Mouse (Mus musculus) hematopoietic stem cell, adult 5-6 weeks (primary cell): ENCODE measurements around the gene Phf3. TPM values are rescaled to one million over a fixed set of nuclear protein-coding genes. Genes with fewer than 3 reads are reported as not detected.
"Not testable (repeated sequence)": the region's sequence is repeated elsewhere in the genome, so short reads cannot be mapped to it uniquely, and the experiment has no call there.

Source experiments
- ATAC-seq, 2 experiments: fragments of 125-278 bp in 1 of 2; replicated peaks in 1 of 2; 2 replicates each; pipeline ENCODE4 v1.8.0; 2016 to 2017; ENCODE audit warnings: inconsistent platforms in 2 of 2, mild to moderate bottlenecking in 2 of 2, moderate number of reproducible peaks in 2 of 2, low read depth in 1 of 2, moderate TSS enrichment in 1 of 2; ENCODE audit not compliant: low FRiP score in 2 of 2, poor library complexity in 2 of 2, severe bottlenecking in 2 of 2, insufficient read depth in 1 of 2, low TSS enrichment in 1 of 2
- total RNA-seq: library from RNA; stranded (forward); fragments of 172-1452, 232-1000 nt; gene quantifications from 2 replicates; pipeline ENCODE4 v1.2.3, GENCODE M21; 2017

The Phf3 gene
- 187 and 193 TPM in 2 replicates for total RNA-seq

DNA sequence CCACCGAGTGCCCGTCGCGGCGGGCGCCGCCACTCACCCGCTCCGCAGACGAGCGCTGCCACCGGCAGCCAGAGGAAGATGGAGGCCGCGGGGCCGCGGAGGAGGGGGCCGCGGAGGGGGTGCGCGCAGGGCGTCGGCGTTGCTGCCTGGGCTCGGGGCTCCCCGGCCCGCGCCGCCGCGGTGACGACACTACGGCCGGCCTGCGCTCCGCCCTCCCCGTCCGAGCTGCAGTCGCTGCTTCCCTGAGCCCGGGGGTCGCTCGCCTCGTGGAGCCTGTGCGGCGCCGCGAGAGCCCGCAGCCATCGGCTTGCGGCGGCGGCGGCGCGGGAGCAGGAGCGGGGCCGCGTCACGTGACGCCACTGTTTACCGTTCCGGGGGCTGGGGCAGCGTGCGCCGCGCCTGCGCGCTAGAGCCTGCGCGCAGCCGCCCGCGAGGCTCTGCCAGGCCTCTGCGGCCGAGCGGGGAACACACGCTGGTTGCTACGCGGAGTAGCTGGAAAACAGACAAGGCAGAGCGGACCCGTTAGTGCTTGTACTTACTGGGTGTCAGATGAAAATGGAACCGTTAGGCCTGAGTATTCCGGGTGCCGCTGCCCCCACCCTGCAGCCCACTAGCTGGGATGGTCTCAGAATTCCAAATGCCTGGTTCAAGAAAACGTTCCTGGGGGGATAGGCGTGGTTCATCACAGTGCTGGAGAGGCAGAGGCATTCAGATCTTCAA lies at the start of gene Phf3:
TSS of gene Phf3 (minus strand) at position 381 of the 720 bp plus-strand sequence.
- ATAC-seq, result peak; percentile 83

DNA sequence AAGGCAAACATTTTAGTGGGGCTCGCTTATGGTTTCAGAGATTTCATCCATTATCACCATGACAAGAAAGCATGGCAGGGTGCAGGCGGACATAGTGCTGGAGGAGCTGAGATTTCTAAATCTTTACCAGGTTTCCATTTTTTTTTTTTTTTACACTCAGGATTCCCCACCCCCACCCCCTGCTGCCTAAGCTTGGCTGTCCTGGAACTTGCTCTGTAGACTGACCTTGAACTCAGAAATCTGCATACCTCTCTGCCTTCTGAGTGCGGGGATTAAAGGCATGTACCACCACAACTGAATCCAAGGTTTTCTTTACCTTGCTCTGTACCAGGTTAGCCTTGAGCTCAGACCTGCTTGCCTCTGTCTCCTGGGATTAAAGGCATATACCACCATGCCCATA lies 48.5 kb upstream of the Phf3 start:
- ATAC-seq, result no peak

DNA sequence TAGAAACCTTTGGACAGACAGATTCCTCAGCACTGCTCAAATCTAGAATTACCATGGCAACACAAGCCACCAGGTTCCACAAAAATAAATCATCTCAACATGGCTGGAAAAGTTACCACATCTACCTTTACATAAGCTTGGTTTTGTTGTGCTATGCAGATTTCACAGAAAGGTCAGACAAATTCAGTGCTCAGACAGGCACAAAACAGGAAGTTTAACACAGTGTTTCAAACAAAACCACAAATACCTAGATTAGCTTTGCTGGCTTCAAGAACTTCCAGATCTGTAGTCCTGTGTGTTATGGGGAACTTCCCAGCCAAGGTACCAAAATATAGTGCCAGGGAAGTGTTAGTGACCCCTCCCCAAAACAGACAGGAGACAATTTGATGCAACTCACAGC lies 47.5 kb upstream of the Phf3 start:
- ATAC-seq, result peak; percentile 22 to 80; a peak in 1 of 4 replicates

DNA sequence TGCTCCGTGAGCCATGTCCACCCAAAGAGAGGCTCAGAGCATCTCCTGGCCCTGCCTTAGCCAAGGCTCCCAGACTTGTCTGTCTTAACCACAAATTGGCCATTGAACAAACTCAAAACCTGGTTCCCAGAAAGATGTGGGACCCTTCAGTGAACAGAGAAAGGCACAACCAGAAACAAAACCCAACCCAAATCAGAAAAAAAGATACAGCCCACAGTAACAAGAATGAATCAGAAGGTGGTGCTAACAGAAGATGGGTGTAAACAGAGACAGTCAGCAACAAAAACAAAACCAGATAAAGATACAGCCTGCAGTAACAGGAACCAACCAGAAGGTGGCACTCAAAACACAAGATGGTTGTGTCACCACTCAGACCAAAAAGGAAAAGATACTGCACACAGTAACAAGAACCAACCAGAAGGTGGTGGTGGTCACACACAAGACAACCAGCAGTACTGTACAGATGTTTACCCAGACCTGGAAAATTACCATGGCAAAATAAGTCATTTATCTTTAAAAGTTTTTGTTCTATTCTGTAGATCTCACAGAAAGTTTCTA lies 47.0 kb upstream of the Phf3 start:
- peak; percentile 32 to 89; a peak in 2 of 4 replicates for ATAC-seq

DNA sequence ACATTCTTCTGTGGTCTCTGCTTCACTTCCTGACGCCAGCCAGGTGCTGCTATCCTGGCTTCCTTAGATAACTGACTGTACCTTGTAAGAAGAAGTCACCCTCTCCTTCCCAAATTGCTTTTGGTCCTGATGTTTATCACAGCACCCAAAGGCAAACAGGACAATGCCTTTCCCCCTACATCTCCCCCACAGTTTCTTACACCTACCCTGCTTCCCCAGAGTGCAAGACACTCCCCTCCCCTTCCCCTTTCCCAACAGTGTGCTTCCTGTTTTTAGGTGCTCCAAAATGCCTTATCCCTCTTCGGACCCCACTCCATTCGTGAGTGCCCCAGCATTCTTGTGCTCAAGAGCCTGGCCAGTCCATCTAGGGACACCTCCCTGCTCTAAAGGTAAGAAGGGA lies 36.5 kb upstream of the Phf3 start:
- ATAC-seq, result no peak

DNA sequence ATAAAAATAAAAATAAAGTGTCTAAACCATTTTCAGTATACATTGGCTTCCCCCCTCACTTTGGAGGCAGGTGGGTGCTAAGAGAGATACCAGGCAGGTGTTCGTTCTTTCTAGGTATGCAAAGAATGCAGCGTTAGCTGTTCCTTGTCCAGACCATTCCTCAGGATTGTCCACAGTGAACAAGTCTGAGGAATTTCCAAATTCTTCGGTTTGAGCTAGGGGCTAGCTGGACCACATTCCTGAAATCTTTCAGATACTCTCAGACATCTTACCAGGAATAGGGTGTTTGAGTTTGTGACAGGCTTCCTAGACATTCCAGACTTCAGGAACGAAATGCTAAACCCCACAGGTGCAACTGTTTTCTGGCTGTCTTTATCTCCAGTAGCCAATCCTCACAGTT lies 35.1 kb upstream of the Phf3 start:
- no peak for ATAC-seq

DNA sequence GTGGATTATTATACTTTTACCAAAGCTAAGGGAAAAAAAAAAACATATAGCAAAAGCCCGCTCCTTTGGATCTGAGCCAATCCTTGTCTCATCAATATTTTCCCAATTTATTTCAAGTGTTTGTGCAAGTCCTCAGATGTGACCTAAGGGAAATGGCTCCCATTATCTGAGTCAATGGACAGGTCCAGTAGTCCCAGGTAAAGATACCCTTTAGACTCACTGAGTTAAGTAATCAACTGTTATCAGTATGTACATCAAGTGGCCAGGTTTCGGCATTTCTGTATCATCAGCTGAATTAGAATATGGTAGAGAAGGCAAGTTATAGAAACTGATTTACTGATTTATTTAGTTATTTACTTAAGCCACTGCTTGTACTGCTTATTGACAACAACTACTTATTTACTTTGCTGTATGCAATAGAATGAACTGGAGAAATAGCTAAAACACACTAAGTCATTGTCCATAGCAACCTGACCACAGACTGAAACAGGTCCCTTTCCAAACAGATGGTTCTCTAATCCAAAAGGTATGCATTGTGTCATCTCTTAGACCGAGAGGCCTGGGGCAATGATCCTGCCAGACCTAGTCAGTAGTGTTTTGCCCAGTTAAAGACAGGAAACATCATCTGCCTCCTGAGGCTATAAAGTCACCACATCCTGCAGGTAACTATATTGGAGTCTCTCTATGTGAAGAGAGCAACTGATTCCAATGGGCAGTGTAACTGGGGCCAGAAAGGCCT lies 29.9 kb upstream of the Phf3 start:
- no peak for ATAC-seq

DNA sequence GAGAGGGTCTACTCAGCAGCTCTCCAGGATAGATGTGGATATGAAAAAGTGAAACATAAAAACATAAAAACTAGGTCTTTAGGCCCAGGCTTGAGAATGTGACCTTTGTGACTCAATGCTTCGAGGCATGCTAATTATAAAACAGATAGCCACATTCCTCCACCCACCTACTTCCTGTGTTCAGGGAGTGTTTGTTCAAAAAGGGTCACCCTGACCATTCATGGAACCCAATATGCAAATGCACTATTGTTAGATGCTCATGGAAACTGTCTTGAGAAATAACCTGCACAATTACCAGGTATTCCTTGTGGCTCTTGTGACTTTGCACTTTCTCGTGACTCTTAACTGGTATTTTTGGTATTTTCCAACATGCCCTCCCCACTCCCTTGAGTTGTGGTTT lies 25.0 kb upstream of the Phf3 start:
- ATAC-seq, result no peak

DNA sequence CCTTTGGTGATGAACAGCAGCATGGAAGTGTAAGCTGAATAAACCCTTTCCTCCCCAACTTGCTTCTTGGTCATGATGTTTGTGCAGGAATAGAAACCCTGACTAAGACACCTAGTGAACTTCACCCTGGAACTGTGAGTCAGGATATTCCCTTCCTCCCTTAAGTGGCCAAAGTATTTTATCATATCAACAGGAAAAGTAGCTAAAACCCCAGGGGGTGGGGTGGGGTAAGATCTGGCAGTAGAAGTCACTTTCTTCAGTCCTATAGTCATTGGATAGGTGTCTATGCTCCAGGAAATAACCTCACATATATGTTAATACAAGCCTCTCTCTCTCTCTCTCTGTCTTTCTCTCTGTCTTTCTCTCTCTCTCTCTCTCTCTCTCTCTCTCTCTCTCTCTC lies 21.6 kb upstream of the Phf3 start:
- not testable (repeated sequence) for ATAC-seq

DNA sequence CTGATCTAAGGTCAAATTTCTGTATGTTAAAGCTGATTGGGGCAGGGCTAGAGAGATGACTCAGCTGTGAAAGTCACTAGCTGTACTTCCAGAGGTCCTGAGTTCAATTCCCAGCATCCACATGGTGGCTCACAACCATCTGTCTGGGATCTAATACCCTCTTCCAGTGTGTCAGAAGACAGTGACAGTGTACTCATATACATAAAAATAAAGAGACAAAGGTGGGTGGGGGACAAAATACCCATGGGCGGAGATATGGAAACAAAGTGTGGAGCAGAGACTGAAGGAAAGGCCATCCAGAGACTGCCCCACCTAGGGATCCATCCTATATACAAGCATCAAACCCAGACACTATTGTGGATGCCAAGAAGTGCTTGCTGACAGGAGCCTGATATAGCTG lies 10.1 kb upstream of the Phf3 start:
- not testable (repeated sequence) for ATAC-seq

DNA sequence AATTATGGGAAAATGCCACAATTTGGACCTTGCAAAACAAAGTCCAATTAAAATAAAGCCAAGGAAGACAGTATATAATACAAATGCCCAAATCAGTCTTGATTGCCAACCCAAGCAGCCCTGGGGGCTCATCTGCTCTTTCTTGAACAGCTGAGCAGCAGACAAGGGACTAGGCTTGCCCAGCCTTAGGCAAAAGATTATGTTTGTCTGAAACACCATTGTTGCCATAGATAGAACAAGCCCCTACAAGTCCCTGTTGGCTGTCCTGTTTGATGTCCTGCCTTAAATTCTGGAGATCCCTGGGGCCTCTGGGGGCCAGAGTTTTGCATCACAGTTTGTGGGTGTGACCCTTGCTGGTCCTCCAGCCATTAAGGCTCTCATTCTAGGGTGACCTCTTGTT lies 2.0 kb upstream of the Phf3 start:
- no peak for ATAC-seq

DNA sequence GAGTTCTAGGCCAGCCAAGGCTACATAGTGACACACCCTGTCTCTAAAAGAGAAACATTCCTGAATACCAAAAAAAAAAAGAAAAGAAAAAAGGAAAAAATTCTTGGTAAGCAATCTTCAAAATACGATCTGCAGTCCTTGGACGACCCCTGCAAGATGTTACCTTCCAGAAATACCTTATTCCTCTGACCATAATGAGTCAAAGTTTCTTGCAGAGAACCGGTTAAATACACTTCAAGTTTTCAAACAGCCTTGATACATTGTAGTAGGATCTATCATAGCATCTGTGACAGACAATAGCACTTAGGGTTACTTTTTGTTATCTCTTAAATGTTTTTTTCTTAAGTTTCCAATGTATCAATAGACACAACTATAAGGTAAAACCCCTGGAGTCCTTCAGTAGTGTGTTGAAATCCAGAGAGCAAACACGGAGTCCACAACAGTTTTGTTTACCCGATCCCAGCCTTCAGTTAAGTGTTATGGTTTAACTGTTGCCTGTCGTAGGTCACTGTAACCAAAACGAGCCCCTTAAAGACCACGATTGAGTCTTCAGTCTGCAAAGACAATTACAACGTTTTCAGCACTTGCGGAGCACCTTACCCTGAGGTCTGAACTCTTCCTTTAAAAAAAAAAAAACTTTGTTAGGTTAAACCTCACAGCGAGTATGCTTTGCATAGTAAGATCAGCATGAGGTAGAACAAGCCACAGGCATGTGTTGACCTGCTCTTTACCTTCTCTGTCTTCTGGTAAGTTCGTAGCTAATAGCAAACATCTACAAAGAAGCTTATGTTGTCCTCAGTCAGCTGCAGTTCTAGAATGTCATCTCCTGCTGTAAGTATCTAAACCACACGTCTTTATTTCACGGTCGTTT lies 775 bp upstream of the Phf3 start:
- ATAC-seq, result no peak

DNA sequence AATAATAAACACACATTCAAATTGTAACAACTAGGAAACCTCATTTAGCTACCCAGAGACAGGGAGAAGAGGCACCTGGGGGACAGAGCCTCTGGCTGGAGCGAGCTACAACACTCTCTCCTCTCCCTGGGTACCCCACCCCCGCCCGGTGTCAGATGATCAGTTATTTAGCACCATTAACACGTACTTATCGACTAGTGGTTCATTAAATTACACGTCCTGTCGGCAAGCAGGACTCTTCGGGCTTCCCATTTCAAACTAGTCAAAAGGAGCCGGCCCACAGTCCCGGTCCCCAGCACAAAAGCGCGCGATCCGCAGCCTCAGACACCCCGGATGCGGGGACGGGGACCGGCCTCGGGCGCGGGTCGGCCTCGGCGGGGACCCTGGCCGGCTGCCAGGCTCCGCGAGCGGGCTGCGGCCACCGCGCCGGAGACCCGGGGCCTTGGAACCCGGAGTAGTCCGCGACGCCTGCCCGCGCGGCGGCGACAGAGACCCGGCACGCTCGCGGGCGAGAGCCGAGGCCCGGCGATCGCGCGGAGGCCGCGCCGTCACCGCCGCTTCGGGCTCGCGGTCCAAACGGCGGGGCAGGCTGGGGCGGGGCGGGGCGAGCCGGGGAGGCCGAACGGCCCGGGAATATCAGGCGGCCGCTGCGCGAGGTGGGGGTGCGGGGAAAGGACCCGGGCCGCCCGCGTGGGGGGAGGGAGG lies 733 bp downstream of the Phf3 start:
- ATAC-seq, result peak; percentile 34 to 35; a peak in 3 of 4 replicates

DNA sequence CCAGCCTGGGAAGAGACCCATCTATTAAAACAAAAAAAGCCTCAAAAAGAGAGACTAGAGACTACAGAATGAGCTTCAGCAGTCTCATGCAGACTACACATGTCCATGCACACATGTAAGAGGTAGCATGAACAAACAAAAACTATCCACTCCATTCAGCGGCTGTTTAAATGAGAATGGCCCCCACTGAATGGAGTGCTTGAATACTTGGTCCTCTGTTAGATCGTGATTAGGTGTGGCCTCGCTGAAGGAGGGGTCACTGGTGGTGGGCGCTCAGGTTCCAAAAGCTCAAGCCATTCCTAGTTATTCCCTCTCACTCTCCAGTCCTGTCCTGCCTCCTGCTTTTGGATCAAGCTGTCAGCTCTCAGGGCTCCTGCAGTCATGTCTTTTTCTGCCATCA lies 5.9 kb downstream of the Phf3 start:
- no peak for ATAC-seq

DNA sequence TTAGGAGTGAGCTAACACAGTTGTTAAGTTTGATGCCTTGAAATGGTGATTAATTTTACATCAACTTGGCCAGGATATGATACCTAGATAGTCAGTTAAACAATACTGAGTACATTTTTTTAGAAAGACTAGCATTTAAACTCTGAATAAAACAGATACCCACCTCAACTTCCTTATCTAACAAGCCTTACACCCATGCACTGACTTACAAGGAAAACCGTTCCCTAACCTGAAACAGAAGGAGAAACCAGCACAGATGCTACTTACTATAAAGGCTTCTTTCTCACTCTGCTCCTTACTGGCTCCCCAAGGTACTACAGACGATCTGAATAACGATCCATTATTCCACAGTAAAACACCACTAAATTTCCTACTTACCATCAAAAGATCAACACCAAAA lies 21.2 kb downstream of the Phf3 start:
- ATAC-seq, result no peak

DNA sequence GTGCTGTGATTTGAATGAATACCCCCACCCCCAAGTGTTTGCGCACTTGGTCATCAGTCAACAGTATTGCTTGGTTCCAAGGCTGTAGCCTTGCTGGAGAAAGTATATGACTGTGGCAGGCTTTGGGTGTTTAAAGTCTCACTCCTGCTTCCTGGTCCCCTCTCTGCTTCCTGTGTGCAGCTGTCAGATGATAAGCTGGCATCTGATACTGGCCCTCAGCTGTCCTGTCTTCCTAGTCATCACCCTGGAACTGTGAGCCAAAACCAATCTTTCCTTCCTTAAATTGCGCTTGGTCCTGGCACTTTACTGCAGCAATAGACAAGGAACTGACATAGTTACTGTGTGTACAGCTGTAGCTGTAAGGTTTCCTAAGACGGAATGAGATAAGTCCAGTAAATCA lies 21.8 kb downstream of the Phf3 start:
- ATAC-seq, result no peak

DNA sequence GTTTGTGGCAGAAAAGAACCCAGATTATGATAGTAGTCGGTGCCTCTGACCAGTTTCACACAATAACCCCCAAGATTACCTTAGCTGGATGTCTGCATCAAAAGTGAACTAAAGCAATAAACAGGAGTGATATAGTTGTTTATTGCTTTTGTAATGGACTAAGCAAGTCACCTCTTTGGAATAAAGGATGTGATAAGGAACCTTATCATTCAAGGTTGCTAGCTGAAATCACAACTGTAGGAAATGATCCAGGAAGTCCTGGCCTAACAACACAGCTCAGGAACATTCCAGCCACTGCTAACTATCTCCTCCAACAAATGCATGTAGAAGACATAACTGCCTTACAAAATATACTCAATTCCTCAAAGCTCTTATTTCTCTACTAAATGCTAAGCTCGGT lies 22.8 kb downstream of the Phf3 start:
- ATAC-seq, result no peak
